Mouse (Mus musculus): ENCODE measurements around the gene Gm5152. TPM values are rescaled to one million over a fixed set of nuclear protein-coding genes. Genes with fewer than 3 reads are reported as not detected.
"Not testable (repeated sequence)": the region's sequence is repeated elsewhere in the genome, so short reads cannot be mapped to it uniquely, and the experiment has no call there.

Gene Gm5152
- not detected in 2 replicates for polyA plus RNA-seq (2014; fragmentation: Nextera tagmentation; extraction: Ambion mirVana)

DNA sequence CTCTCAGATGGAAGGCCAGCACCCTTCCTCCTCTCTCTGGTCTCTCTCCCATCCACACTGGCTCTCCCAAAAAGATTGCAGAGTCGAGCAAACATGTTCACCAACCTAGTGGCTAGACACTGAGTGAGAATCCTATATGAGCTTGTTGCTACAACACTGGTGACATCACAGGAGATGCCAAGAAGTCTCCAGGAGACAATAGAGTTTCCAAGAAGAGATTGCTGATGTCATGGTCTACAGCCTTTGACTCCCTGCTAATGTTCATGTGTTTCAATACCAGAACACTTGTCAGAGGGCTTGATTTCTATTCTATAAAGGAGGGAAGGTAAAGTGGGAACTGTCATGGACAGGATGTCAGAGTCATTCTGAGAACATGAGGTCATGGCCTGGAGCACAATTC lies at the start of gene Gm5152:
TSS of gene Gm5152 (minus strand) at position 101 of the 400 bp plus-strand sequence.
- not testable (repeated sequence) for H3K27ac ChIP-seq (replicated peaks; ENCODE audit: low read depth, low read length); DNase-seq (ENCODE audit: low spot score); H3K27me3 ChIP-seq (ENCODE audit: control insufficient read depth, insufficient read depth, low read length); ATAC-seq (ENCODE audit: insufficient number of reproducible peaks, low FRiP score, low TSS enrichment, low read depth); H3K4me3 ChIP-seq (ENCODE audit: low read depth, low read length); H3K9me3 ChIP-seq (ENCODE audit: control insufficient read depth, low read length); H3K4me2 ChIP-seq (ENCODE audit: low read depth, severe bottlenecking); H3K36me3 ChIP-seq (ENCODE audit: control insufficient read depth, insufficient read depth, low read length); H3K4me1 ChIP-seq (ENCODE audit: control insufficient read depth, insufficient read depth, low read length); H3K9ac ChIP-seq (ENCODE audit: low read length)
- WGBS: no CpG with 5 or more reads among the region's 1 CpGs

GRCm38 (mm10) chr5:10254768-10255167 lies 8.4 kb upstream of the Gm5152 start:
- not testable (repeated sequence) for H3K36me3 ChIP-seq (ENCODE audit: control insufficient read depth, insufficient read depth, low read length); H3K4me3 ChIP-seq (ENCODE audit: low read depth, low read length); ATAC-seq (ENCODE audit: insufficient number of reproducible peaks, low FRiP score, low TSS enrichment, low read depth); H3K27ac ChIP-seq (replicated peaks; ENCODE audit: low read depth, low read length); DNase-seq (ENCODE audit: low spot score); H3K4me1 ChIP-seq (ENCODE audit: control insufficient read depth, insufficient read depth, low read length); H3K27me3 ChIP-seq (ENCODE audit: control insufficient read depth, insufficient read depth, low read length); H3K9me3 ChIP-seq (ENCODE audit: control insufficient read depth, low read length); H3K4me2 ChIP-seq (ENCODE audit: low read depth, severe bottlenecking); H3K9ac ChIP-seq (ENCODE audit: low read length)
- WGBS: 100% methylated on average over 1 of the region's 1 CpGs

DNA sequence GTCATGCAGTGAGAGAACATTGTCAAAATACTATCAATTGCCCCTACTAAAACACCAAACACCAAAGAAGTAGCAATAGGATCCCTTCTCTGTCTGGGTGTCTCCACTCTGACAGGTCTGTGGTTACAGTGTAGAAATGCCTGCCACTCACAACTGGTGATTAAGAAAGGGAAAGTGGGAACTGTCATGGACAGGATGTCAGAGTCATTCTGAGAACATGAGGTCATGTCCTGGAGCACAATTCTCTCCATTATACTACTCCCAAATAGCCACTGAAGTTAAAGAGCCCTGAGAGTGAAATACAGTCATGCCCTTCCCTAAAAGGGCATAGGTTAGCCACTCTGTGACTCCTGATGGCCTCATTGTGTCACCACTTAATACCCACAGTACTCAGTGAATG lies 556 bp downstream of the Gm5152 start:
- DNase-seq (ENCODE audit: low spot score); H3K9ac ChIP-seq (ENCODE audit: low read length); H3K27me3 ChIP-seq (ENCODE audit: control insufficient read depth, insufficient read depth, low read length); H3K36me3 ChIP-seq (ENCODE audit: control insufficient read depth, insufficient read depth, low read length); H3K4me1 ChIP-seq (ENCODE audit: control insufficient read depth, insufficient read depth, low read length); H3K27ac ChIP-seq (replicated peaks; ENCODE audit: low read depth, low read length); H3K4me2 ChIP-seq (ENCODE audit: low read depth, severe bottlenecking); ATAC-seq (ENCODE audit: insufficient number of reproducible peaks, low FRiP score, low TSS enrichment, low read depth); H3K9me3 ChIP-seq (ENCODE audit: control insufficient read depth, low read length); H3K4me3 ChIP-seq (ENCODE audit: low read depth, low read length): not testable (repeated sequence)

GRCm38 (mm10) chr5:10240436-10240835 lies 5.9 kb downstream of the Gm5152 start:
- not testable (repeated sequence) for H3K36me3 ChIP-seq (ENCODE audit: control insufficient read depth, insufficient read depth, low read length); DNase-seq (ENCODE audit: low spot score); H3K4me1 ChIP-seq (ENCODE audit: control insufficient read depth, insufficient read depth, low read length); H3K27me3 ChIP-seq (ENCODE audit: control insufficient read depth, insufficient read depth, low read length); H3K27ac ChIP-seq (replicated peaks; ENCODE audit: low read depth, low read length); ATAC-seq (ENCODE audit: insufficient number of reproducible peaks, low FRiP score, low TSS enrichment, low read depth); H3K4me2 ChIP-seq (ENCODE audit: low read depth, severe bottlenecking); H3K9ac ChIP-seq (ENCODE audit: low read length); H3K9me3 ChIP-seq (ENCODE audit: control insufficient read depth, low read length); H3K4me3 ChIP-seq (ENCODE audit: low read depth, low read length)
- WGBS: 91% methylated on average over 3 of the region's 3 CpGs

- no peak for ATAC-seq (ENCODE audit: insufficient number of reproducible peaks, low FRiP score, low TSS enrichment, low read depth)
- Histone ChIP-seq H3K4me3 (ENCODE audit: low read depth, low read length) (no peak overlapping the region), H3K4me2 (ENCODE audit: low read depth, severe bottlenecking) (no peak overlapping the region), H3K9me3 (ENCODE audit: control insufficient read depth, low read length) (no peaks in the 10 kb centered on the region), H3K27me3 (ENCODE audit: control insufficient read depth, insufficient read depth, low read length) (no peaks in the 10 kb centered on the region), H3K36me3 (ENCODE audit: control insufficient read depth, insufficient read depth, low read length) (no peaks in the 10 kb centered on the region), H3K9ac (ENCODE audit: low read length) (no peak overlapping the region), H3K27ac (replicated peaks; ENCODE audit: low read depth, low read length) (no peak overlapping the region), H3K4me1 (ENCODE audit: control insufficient read depth, insufficient read depth, low read length) (no peaks in the 10 kb centered on the region)
- DNase-seq (ENCODE audit: low spot score): no peak
Observed at GRCm38 (mm10) chr5:10220317-10220716, 26.0 kb downstream of the Gm5152 start.

- no peak overlapping the region for H3K27ac ChIP-seq (replicated peaks; ENCODE audit: low read depth, low read length)
- 87% methylated on average over 1 of the region's 1 CpGs for WGBS
- no peak overlapping the region for H3K4me2 ChIP-seq (ENCODE audit: low read depth, severe bottlenecking)
- no peaks in the 10 kb centered on the region for H3K27me3 ChIP-seq (ENCODE audit: control insufficient read depth, insufficient read depth, low read length)
- H3K36me3 ChIP-seq (ENCODE audit: control insufficient read depth, insufficient read depth, low read length): no peaks in the 10 kb centered on the region
- no peaks in the 10 kb centered on the region for H3K4me1 ChIP-seq (ENCODE audit: control insufficient read depth, insufficient read depth, low read length)
- ATAC-seq (ENCODE audit: insufficient number of reproducible peaks, low FRiP score, low TSS enrichment, low read depth): no peak
- H3K9me3 ChIP-seq (ENCODE audit: control insufficient read depth, low read length): no peaks in the 10 kb centered on the region
- no peak overlapping the region for H3K4me3 ChIP-seq (ENCODE audit: low read depth, low read length)
- no peak for DNase-seq (ENCODE audit: low spot score)
- no peak overlapping the region for H3K9ac ChIP-seq (ENCODE audit: low read length)
Observed at GRCm38 (mm10) chr5:10203067-10203466, 43.3 kb downstream of the Gm5152 start.

DNA sequence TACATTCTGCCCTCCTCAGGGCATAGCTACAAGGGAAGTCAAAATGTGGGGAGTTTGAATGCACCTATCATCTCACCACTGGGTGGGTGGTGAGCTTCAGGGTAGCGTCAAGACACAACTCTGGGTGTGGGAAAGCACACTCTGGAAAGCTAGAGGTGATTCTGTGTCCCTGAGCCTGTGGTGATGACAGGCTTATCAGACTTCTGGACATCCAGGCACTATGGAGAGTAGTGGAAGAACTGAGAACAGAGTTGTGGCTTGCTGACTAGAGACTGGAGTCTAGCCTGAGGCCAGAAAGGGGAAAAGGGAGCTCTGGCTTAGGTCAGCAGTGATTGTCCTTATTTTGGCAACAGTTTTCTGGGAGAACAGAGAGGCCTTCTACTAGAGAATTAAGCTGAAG lies 49.4 kb downstream of the Gm5152 start:
- Histone ChIP-seq H3K9ac (ENCODE audit: low read length) (no peak overlapping the region), H3K4me1 (ENCODE audit: control insufficient read depth, insufficient read depth, low read length) (no peaks in the 10 kb centered on the region), H3K4me3 (ENCODE audit: low read depth, low read length) (no peak overlapping the region), H3K4me2 (ENCODE audit: low read depth, severe bottlenecking) (no peak overlapping the region), H3K27me3 (ENCODE audit: control insufficient read depth, insufficient read depth, low read length) (no peaks in the 10 kb centered on the region), H3K9me3 (ENCODE audit: control insufficient read depth, low read length) (no peaks in the 10 kb centered on the region), H3K27ac (replicated peaks; ENCODE audit: low read depth, low read length) (no peak overlapping the region), H3K36me3 (ENCODE audit: control insufficient read depth, insufficient read depth, low read length) (no peaks in the 10 kb centered on the region)
- DNase-seq (ENCODE audit: low spot score) (no peak), ATAC-seq (ENCODE audit: insufficient number of reproducible peaks, low FRiP score, low TSS enrichment, low read depth) (no peak)
- 86% methylated on average over 1 of the region's 1 CpGs for WGBS

Measured in limb, embryonic 11.5 days (tissue).